Mouse (Mus musculus) ES-E14 (cell line): ENCODE results near the gene Itga9.

Source experiments
- CHD2 ChIP-seq: IDR thresholded peaks from 2 replicates; pipeline ENCODE4 v1.6.1; 2014; ENCODE audit warnings: mild to moderate bottlenecking, low read depth, low read length, inconsistent platforms
- MAFK ChIP-seq: IDR thresholded peaks from 2 replicates; pipeline ENCODE4 v1.6.1; 2014; ENCODE audit warnings: mild to moderate bottlenecking, low read depth, low read length, inconsistent platforms; ENCODE audit not compliant: insufficient read depth
- ZC3H11A ChIP-seq: IDR thresholded peaks from 2 replicates; pipeline ENCODE4 v1.6.1; 2012; ENCODE audit warnings: low read depth, mild to moderate bottlenecking, inconsistent platforms, low read length, borderline replicate concordance
- ZNF384 ChIP-seq: IDR thresholded peaks from 2 replicates; pipeline ENCODE4 v1.6.1; 2012; ENCODE audit warnings: low read depth, low read length, inconsistent platforms

DNA sequence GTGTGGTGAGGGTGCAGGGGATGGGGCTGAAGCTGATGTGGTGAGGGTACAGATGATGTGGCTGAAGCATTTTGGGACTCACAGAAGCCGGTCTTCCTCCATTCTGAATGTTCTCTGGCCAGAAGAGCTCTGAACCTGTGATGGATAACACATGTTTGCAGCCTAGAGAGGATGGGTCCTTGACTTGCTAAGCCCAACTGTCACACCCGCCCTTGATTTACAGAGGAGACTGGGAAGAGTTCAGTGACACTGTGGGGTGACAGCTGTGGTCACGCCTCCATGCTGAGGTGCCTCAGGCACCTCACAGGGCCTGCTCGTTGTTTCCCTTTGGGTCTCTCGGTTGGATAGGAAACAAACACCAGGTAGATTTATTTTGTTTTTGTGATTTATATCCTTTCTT, 238.5 kb downstream of the Itga9 start:
- TF ChIP-seq MAFK (no peak), ZNF384 (no peak), ZC3H11A (no peak), CHD2 (no peak)
